Mouse (Mus musculus) kidney, embryonic 16.5 days (tissue): ENCODE results near the gene Rrn3. TPM values are rescaled to one million over a fixed set of nuclear protein-coding genes. Genes with fewer than 3 reads are reported as not detected.

Source experiments
- ATAC-seq: fragments of 200-750 bp; cut with Nextera tagmentation; 2 replicates; pipeline ENCODE4 v1.8.0; 2017; ENCODE audit warnings: moderate TSS enrichment; ENCODE audit not compliant: low FRiP score, low TSS enrichment
- H3K27ac ChIP-seq: fragments of 300-500 bp; sonication (generic); 2 replicates; pipeline ENCODE4 v1.5.1; 2014; ENCODE audit warnings: low read length
- H3K27me3 ChIP-seq: fragments of 300-500 bp; sonication (generic); 2 replicates; pipeline ENCODE4 v1.6.1; 2014; ENCODE audit warnings: low read length, control low read depth, mixed read lengths; ENCODE audit not compliant: insufficient read depth
- H3K36me3 ChIP-seq: fragments of 300-500 bp; sonication (generic); 2 replicates; pipeline ENCODE4 v1.6.1; 2014; ENCODE audit warnings: low read length, control low read depth, mixed read lengths; ENCODE audit not compliant: insufficient read depth
- H3K4me1 ChIP-seq: fragments of 300-500 bp; sonication (generic); 2 replicates; pipeline ENCODE4 v1.6.1; 2014; ENCODE audit warnings: low read length, control low read depth, mixed read lengths; ENCODE audit not compliant: insufficient read depth
- H3K4me2 ChIP-seq: fragments of 300-500 bp; sonication (generic); replicated peaks from 2 replicates; pipeline ENCODE4 v1.6.1; 2014; ENCODE audit warnings: low read depth, low read length
- H3K4me3 ChIP-seq: fragments of 300-500 bp; sonication (generic); 2 replicates; pipeline ENCODE4 v1.5.1; 2014; ENCODE audit warnings: mild to moderate bottlenecking, low read length
- H3K9ac ChIP-seq: fragments of 300-500 bp; sonication (generic); replicated peaks from 2 replicates; pipeline ENCODE4 v1.6.1; 2014; ENCODE audit warnings: low read length
- H3K9me3 ChIP-seq: fragments of 300-500 bp; sonication (generic); 2 replicates; pipeline ENCODE4 v1.6.1; 2016; ENCODE audit warnings: low read length, control low read depth
- WGBS: fragments of 180-500 bp; shearing (Covaris S2); extraction: QIAGEN DNeasy Blood & Tissue Kit; methylation state at CpG from one replicate; pipeline ENCODE4 v1.1.7; 2014; 5-methylcytosine and 5-hydroxymethylcytosine counted together
- polyA plus RNA-seq: library from polyadenylated mRNA; unstranded; fragments of >200 nt; fragmentation: Nextera tagmentation; extraction: Ambion mirVana; gene quantifications from 2 replicates; pipeline ENCODE4 v1.2.1, GENCODE M21; 2015

The Rrn3 gene
- polyA plus RNA-seq, 1 experiment from 2014 or later, result 63.8 TPM

DNA sequence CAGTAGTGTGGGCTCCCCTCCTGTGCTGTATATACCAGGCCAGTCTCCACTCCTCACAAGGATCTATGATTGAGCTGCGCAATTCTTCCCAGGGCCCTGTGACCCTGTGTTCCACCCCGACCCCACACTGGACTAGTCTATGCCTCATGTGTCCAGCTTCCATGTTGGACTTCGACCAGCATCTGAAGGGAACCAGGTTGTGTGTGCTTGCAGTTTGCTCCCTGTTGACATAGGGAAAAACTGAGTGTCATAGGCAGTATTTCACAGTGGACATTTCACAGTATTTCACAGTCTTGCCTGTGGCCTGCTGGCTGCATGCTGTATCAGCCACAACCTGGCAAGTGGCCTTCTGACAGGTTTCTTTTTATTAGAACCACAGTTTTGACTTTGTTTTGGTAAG is 32.7 kb downstream of the Rrn3 start:
- peaks cover 67% of the 10 kb centered on the region for H3K36me3 ChIP-seq

GRCm38 (mm10) chr16:13818560-13819393 is 38.3 kb downstream of the Rrn3 start, which contains the start of gene Ntan1:
TSS of gene Ntan1 (plus strand) at chr16:13818845.
- WGBS, result under 1% methylated on average over 52 of the region's 58 CpGs
- peak within 1 kb of the TSS; percentile 89 for H3K4me3 ChIP-seq
- H3K9me3 ChIP-seq, result no peaks in the 10 kb centered on the region
- ATAC-seq, result peak; percentile 97
- peak within 1 kb of the TSS; percentile 99 for H3K27ac ChIP-seq
- H3K36me3 ChIP-seq, result peaks cover 20% of the 10 kb centered on the region
- no peaks in the 10 kb centered on the region for H3K27me3 ChIP-seq
- peak within 1 kb of the TSS; percentile 90 for H3K9ac ChIP-seq
- peaks cover 16% of the 10 kb centered on the region for H3K4me1 ChIP-seq
- peak within 1 kb of the TSS; percentile 81 for H3K4me2 ChIP-seq

More for the DNA sequence above, 32.7 kb downstream of the Rrn3 start:
- Histone ChIP-seq H3K9me3 (no peaks in the 10 kb centered on the region), H3K4me2 (no peak overlapping the region), H3K4me1 (peaks cover 3% of the 10 kb centered on the region; the same call in 1 of the 2 replicates), H3K9ac (no peak overlapping the region), H3K4me3 (no peak overlapping the region), H3K27me3 (no peaks in the 10 kb centered on the region), H3K27ac (no peak overlapping the region)
- ATAC-seq, result no peak
- 92% methylated on average over 3 of the region's 3 CpGs for WGBS

GRCm38 (mm10) chr16:13819394-13819743 is 38.9 kb downstream of the Rrn3 start:
- H3K9me3 ChIP-seq, result no peaks in the 10 kb centered on the region
- H3K27me3 ChIP-seq, result no peaks in the 10 kb centered on the region
- peak overlapping the region; percentile 90 for H3K9ac ChIP-seq
- WGBS, result under 1% methylated on average over 36 of the region's 36 CpGs
- H3K27ac ChIP-seq, result peak overlapping the region; percentile 99
- peak overlapping the region; percentile 89 for H3K4me3 ChIP-seq
- ATAC-seq, result peak; percentile 66
- H3K36me3 ChIP-seq, result peaks cover 17% of the 10 kb centered on the region; the same call in 1 of the 2 replicates
- H3K4me1 ChIP-seq, result peaks cover 16% of the 10 kb centered on the region
- peak overlapping the region; percentile 81 for H3K4me2 ChIP-seq

DNA sequence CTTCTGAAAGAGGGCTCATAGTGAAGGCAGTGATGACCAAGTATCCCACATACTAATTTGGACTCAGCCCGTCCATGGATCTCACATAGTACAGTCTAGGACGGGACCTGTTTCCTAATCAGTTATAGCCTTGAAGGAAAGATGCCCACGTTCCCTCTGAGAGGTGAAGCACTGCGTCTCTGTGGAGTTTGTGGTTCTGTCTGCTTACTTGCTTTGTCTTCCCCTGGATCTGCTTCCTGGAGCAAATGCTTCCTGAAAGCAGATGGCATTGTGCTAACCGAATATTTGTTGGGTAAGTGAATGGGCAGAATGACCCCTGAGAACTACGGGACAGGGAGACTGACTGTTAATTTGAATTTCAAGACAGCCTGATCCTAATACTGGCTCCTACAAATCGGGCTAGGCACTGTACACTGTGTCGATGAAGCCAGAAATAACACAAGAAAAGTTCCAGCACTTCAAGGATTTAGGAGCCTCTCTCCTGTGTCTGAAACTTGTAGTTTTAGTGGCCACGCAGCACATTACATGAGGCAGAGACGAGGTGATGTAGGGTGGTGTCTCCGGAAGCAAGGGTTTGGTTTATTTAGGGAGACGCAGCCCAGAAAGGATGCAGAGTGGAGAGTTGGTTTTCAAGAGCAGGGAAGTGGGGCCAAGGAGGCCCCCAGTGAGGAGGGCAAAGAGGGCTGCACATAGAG is 39.4 kb downstream of the Rrn3 start:
- peak overlapping the region; percentile 99 for H3K27ac ChIP-seq
- H3K4me3 ChIP-seq, result peak overlapping the region; percentile 89
- peak; percentile 3; the same call in 1 of the 2 replicates for ATAC-seq
- H3K9ac ChIP-seq, result peak overlapping the region; percentile 90
- 25% methylated on average over 12 of the region's 12 CpGs for WGBS
- peak overlapping the region; percentile 81 for H3K4me2 ChIP-seq
- H3K36me3 ChIP-seq, result 0 out of 2 replicates have a peak, but pooled peaks cover 12% of the 10 kb centered on the region
- no peaks in the 10 kb centered on the region for H3K9me3 ChIP-seq
- H3K27me3 ChIP-seq, result no peaks in the 10 kb centered on the region
- H3K4me1 ChIP-seq, result peaks cover 16% of the 10 kb centered on the region

DNA sequence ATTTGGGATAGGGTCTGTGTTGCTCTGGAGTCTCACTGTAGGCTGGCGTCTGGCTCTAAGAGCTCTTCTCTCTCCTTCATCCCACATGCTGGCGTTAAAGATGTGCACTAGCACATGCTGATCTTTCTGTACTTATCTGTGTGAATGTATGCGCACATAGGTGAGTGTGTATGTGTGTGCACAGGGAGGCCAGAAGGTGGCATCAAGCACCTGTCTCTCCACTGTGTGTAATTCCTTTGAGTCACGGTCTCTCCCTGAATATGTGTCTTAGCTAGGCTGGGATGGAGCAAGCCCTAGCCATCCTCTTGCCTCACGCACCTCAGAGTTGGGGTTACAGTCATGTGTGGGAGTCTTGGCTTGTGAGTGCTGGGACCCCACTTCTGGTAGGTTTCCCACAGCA is 40.3 kb downstream of the Rrn3 start:
- H3K4me2 ChIP-seq, result peak overlapping the region; percentile 81; the same call in 1 of the 2 replicates
- WGBS, result 97% methylated on average over 5 of the region's 5 CpGs
- ATAC-seq, result no peak

DNA sequence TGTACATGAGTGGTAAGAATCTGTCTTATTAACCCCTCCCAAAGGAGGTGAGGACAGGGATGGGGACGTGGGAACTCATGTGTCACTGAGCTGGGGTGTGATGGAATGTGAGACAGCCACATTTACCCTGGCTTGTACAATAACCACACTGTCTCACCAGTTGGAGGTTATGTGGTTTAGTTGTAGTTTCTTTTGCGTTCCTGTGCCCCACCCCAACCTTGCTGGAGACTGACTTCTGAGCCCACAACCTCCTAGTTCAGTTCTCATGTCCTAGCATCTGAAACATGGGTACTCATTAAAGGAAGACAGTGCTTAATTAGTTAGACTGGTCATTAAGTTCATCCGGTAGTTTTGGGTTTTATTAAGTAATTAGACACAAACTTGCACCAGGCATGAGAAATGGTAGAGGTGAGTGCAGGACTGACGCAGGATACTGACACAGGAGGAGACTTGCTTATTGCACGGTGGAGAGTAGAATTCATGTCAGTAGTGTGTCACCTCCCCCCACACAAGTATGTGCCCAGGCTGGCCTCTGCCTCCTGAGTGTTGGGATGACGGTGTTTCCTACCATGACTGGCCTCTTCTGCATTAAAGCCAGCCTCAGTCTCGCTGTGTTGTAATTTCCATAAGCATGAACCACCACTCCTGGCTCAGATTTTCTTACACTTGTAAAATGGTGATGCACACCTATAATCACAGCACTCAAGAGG is 45.4 kb downstream of the Rrn3 start:
- Histone ChIP-seq H3K27ac (no peak overlapping the region), H3K4me2 (no peak overlapping the region), H3K9ac (no peak overlapping the region), H3K4me3 (no peak overlapping the region), H3K4me1 (no peaks in the 10 kb centered on the region; the same call in 1 of the 2 replicates), H3K9me3 (no peaks in the 10 kb centered on the region), H3K27me3 (no peaks in the 10 kb centered on the region), H3K36me3 (peaks cover 38% of the 10 kb centered on the region)
- WGBS, result 51% methylated on average over 7 of the region's 7 CpGs
- no peak for ATAC-seq

More for the DNA sequence above, 40.3 kb downstream of the Rrn3 start:
- no peaks in the 10 kb centered on the region for H3K9me3 ChIP-seq
- H3K4me3 ChIP-seq, result no peak overlapping the region
- no peak overlapping the region for H3K9ac ChIP-seq
- H3K36me3 ChIP-seq, result 0 out of 2 replicates have a peak, but pooled peaks cover 4% of the 10 kb centered on the region
- H3K27ac ChIP-seq, result no peak overlapping the region
- no peaks in the 10 kb centered on the region for H3K27me3 ChIP-seq
- peaks cover 16% of the 10 kb centered on the region for H3K4me1 ChIP-seq

GRCm38 (mm10) chr16:13826511-13826910 is 46.0 kb downstream of the Rrn3 start:
- Histone ChIP-seq H3K27me3 (no peaks in the 10 kb centered on the region), H3K4me3 (no peak overlapping the region), H3K4me1 (no peaks in the 10 kb centered on the region), H3K27ac (no peak overlapping the region), H3K9ac (no peak overlapping the region), H3K36me3 (peaks cover 40% of the 10 kb centered on the region), H3K9me3 (no peaks in the 10 kb centered on the region), H3K4me2 (no peak overlapping the region)
- 82% methylated on average over 4 of the region's 4 CpGs for WGBS
- no peak for ATAC-seq

DNA sequence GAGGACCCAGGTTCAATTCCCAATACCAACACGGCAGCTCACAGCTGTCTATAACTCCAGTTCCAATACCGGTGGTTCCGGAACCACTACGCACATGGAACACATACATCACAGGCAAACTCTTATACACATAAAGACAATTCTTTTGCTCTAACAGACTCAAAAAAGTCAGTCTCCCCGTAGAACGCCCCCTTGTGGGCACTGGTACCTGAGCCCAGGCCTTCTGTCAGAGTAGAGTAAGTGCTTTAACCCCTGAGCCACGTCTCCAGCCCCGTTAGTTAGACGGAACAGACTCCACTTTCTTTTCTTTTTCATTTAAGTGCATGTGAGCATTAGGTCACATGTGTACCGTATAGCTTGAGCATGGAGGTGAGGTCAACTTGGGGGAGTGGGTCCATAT is 49.9 kb downstream of the Rrn3 start:
- Histone ChIP-seq H3K27ac (no peak overlapping the region), H3K36me3 (peaks cover 74% of the 10 kb centered on the region), H3K4me3 (no peak overlapping the region), H3K27me3 (no peaks in the 10 kb centered on the region), H3K9me3 (no peaks in the 10 kb centered on the region), H3K9ac (no peak overlapping the region), H3K4me2 (no peak overlapping the region), H3K4me1 (no peaks in the 10 kb centered on the region)
- no peak for ATAC-seq
- 89% methylated on average over 10 of the region's 10 CpGs for WGBS

DNA sequence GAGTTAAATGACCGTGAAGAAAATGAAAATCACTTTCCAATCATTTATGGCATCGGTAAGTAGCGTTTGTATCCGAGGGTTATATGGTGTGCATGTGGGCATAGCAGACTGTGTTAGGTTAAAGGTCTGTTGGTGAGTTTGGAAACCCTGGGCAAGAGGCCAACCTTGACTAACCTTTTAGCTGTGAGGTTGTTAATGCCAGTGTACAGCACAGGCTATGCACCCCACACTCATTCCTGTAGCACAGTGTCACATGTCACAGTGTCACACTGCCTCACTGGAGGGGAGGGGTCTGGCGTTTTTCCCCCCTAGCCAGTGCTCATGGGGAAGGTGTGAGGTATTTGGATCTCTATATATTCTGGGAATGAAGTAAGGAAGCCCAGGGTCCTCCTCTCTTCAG is 51.1 kb downstream of the Rrn3 start:
- Histone ChIP-seq H3K4me3 (no peak overlapping the region), H3K36me3 (peaks cover 86% of the 10 kb centered on the region), H3K4me2 (no peak overlapping the region), H3K9ac (no peak overlapping the region), H3K27ac (no peak overlapping the region), H3K27me3 (no peaks in the 10 kb centered on the region), H3K4me1 (no peaks in the 10 kb centered on the region), H3K9me3 (no peaks in the 10 kb centered on the region)
- 80% methylated on average over 5 of the region's 5 CpGs for WGBS
- ATAC-seq, result no peak
